In the genomic region with DNA sequence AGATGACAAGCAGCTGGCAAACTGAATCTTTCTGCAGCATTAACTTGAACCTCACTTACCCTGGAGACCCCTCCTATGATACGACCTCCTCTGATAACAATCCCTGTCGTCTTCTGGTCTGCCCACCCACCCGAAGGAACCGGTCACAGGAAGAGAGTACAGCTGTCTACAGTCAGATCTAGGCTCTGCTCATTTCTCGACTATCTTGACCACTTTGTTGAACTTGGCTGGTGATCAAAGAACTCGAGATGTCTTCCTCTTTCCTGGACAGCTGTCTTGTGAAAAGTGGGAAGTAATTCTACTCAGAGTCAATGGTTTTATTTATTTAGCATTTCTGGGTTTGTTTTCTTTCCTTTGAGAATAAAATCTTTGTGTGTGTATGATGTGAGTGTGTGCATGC, we compare ENCODE assay signal across 26 mouse cellular contexts. TPM values are rescaled to one million over a fixed set of nuclear protein-coding genes. Genes with fewer than 3 reads are reported as not detected.
DNase-seq lines count a peak whose midpoint lies in the region; ATAC-seq and TF ChIP-seq lines count a peak whose summit lies in the region.
"Had no signal": no experiment of that assay in that cellular context is flagged by ENCODE, and none has a peak within 500 bp of the region (broad histone marks: within the 10 kb centered on the region; RNA-seq: fewer than 3 reads in every experiment).

No protein-coding gene starts in this region.

- H3K4me1 ChIP-seq in heart, embryonic 10.5 days, result no peaks in the 10 kb centered on the region
- no peaks in the 10 kb centered on the region for H3K4me1 ChIP-seq in lung, adult 2 months (ENCODE audit: control insufficient read depth, insufficient read depth, low read length)
- peaks cover 6% of the 10 kb centered on the region; the same call in 1 of the 2 replicates for H3K4me1 ChIP-seq in hindbrain, embryonic 12.5 days
- H3K4me1 ChIP-seq: kidney, embryonic 15.5 days; liver, embryonic 12.5 days had no signal

- no peak for ATAC-seq in erythroid progenitor cell, adult 5-6 weeks (replicated peaks; ENCODE audit: low FRiP score, poor library complexity, severe bottlenecking)
- no peak for ATAC-seq in hindbrain, embryonic 12.5 days (ENCODE audit: low FRiP score)
- ATAC-seq: activated CD4-positive, CD25-positive, alpha-beta regulatory T cell, adult 4 months; forebrain, embryonic 13.5 days; intestine, embryonic 16.5 days; liver, embryonic 12.5 days had no signal

- no peaks in the 10 kb centered on the region for H3K27me3 ChIP-seq in heart, embryonic 10.5 days (ENCODE audit: insufficient read depth, poor library complexity, severe bottlenecking)
- no peaks in the 10 kb centered on the region for H3K27me3 ChIP-seq in hindbrain, embryonic 12.5 days
- H3K27me3 ChIP-seq: forebrain, embryonic 13.5 days; kidney, embryonic 15.5 days; lung, embryonic 15.5 days had no signal

- DNase-seq in heart, embryonic 10.5 days (ENCODE audit: low spot score), result peak; percentile 67
- no peak for DNase-seq in heart, postnatal 36 days
- peak; percentile 42 for DNase-seq in lung, postnatal 10 days
- no peak for DNase-seq in lung, adult 2 months
- DNase-seq in large intestine, adult 2 months (ENCODE audit: low read depth, low spot score), result peak; percentile 24
- DNase-seq: adrenal gland, postnatal 14 days; cerebellum, adult 11-12 months; cerebellum, postnatal 25 days; gastrocnemius, postnatal 10 days; heart, adult 2 months; layer of hippocampus, adult 9-11 months; thymus, adult 2 months had no signal

- H3K4me2 ChIP-seq in hindbrain, embryonic 12.5 days (replicated peaks), result no peak overlapping the region
- H3K4me2 ChIP-seq: forebrain, embryonic 13.5 days; hindbrain, embryonic 13.5 days; kidney, embryonic 15.5 days; liver, embryonic 12.5 days; lung, embryonic 15.5 days had no signal

- 52% methylated on average over 6 of the region's 6 CpGs for WGBS in heart, embryonic 10.5 days
- 7% methylated on average over 6 of the region's 6 CpGs for WGBS in lung, adult 2 months
- WGBS in large intestine, adult 2 months, result 10% methylated on average over 6 of the region's 6 CpGs
- WGBS in hindbrain, embryonic 12.5 days, result 70% methylated on average over 6 of the region's 6 CpGs

- no peaks in the 10 kb centered on the region for H3K9me3 ChIP-seq in heart, embryonic 10.5 days
- no peaks in the 10 kb centered on the region for H3K9me3 ChIP-seq in hindbrain, embryonic 12.5 days (replicated peaks)
- H3K9me3 ChIP-seq: forebrain, embryonic 13.5 days; hindbrain, embryonic 13.5 days; kidney, embryonic 15.5 days; limb, embryonic 10.5 days; lung, embryonic 15.5 days had no signal

- no peak overlapping the region for H3K4me3 ChIP-seq in heart, embryonic 10.5 days
- no peak overlapping the region for H3K4me3 ChIP-seq in lung, adult 2 months (replicated peaks; ENCODE audit: extremely low read depth, low read depth, low read length)
- H3K4me3 ChIP-seq in hindbrain, embryonic 12.5 days, result no peak overlapping the region
- H3K4me3 ChIP-seq: forebrain, embryonic 13.5 days; heart, adult 2 months; hindbrain, embryonic 13.5 days; kidney, embryonic 15.5 days; left cerebral cortex, adult 2 months; limb, embryonic 10.5 days; liver, embryonic 12.5 days; lung, embryonic 15.5 days had no signal

- no peak overlapping the region for H3K9ac ChIP-seq in hindbrain, embryonic 12.5 days
- H3K9ac ChIP-seq: forebrain, embryonic 13.5 days; hindbrain, embryonic 13.5 days; kidney, embryonic 15.5 days; liver, embryonic 12.5 days; lung, embryonic 15.5 days had no signal

- no peak overlapping the region for H3K27ac ChIP-seq in heart, embryonic 10.5 days
- H3K27ac ChIP-seq in hindbrain, embryonic 12.5 days, result no peak overlapping the region
- H3K27ac ChIP-seq: forebrain, embryonic 13.5 days; heart, adult 2 months; hindbrain, embryonic 13.5 days; kidney, embryonic 15.5 days; left cerebral cortex, adult 2 months; limb, embryonic 10.5 days; liver, embryonic 12.5 days; lung, embryonic 15.5 days had no signal

- TF ChIP-seq CTCF in lung, adult 2 months (IDR thresholded peaks at IDR 0.05; ENCODE audit: insufficient read depth, low read length), result no peak

- no peaks in the 10 kb centered on the region for H3K36me3 ChIP-seq in heart, embryonic 10.5 days
- H3K36me3 ChIP-seq in hindbrain, embryonic 12.5 days, result no peaks in the 10 kb centered on the region
- H3K36me3 ChIP-seq: hindbrain, embryonic 13.5 days; kidney, embryonic 15.5 days; limb, embryonic 10.5 days; liver, embryonic 12.5 days; lung, embryonic 15.5 days had no signal

- TF ChIP-seq POLR2A in lung, adult 2 months (IDR thresholded peaks at IDR 0.05; ENCODE audit: borderline replicate concordance, extremely low read depth, low read depth, low read length), result no peak

- intact Hi-C loops in heart, postnatal 36 days (cut with DNase I), result no loop called here

RNA-seq across cellular contexts. Expression of a gene that starts 4.6 kb away (rescaled TPM):
- 0.09 TPM in 1 of 2 replicates, not detected in the other for polyA plus RNA-seq in heart, embryonic 10.5 days (2016; fragmentation: Nextera tagmentation; extraction: Ambion mirVana)
- not detected for total RNA-seq in heart, postnatal 36 days (2021)
- not detected in 2 replicates for polyA plus RNA-seq in lung, adult 2 months (2012; rRNA removed)
- polyA plus RNA-seq in large intestine, adult 2 months (2012; rRNA removed), result 0.14 TPM in 1 of 2 replicates, not detected in the other
- total RNA-seq in erythroid progenitor cell, adult 5-6 weeks (2015; ENCODE audit: low replicate concordance), result not detected in 2 replicates
- not detected in 2 replicates for total RNA-seq in erythroid progenitor cell, adult 5-6 weeks (2017; ENCODE audit: low replicate concordance)
- not detected in 2 replicates for polyA plus RNA-seq in hindbrain, embryonic 12.5 days (2016; fragmentation: Nextera tagmentation; extraction: Ambion mirVana)
- total RNA-seq: adrenal gland, postnatal 14 days; gastrocnemius, postnatal 10 days; heart, adult 2 months; left cerebral cortex, adult 2 months; midbrain, postnatal 0 days had no signal
- polyA plus RNA-seq: forebrain, embryonic 13.5 days; frontal cortex, adult 2 months; hindbrain, embryonic 13.5 days; intestine, embryonic 16.5 days; kidney, embryonic 15.5 days; limb, embryonic 10.5 days; liver, embryonic 12.5 days; lung, embryonic 15.5 days; midbrain, postnatal 0 days; stomach, embryonic 16.5 days had no signal

RNA-seq across cellular contexts. Expression of a gene that starts 29.6 kb away (rescaled TPM):
- polyA plus RNA-seq in heart, embryonic 10.5 days (2016; fragmentation: Nextera tagmentation; extraction: Ambion mirVana), result 0.06 TPM in 1 of 2 replicates, not detected in the other
- total RNA-seq in heart, postnatal 36 days (2021), result not detected
- not detected in 2 replicates for polyA plus RNA-seq in lung, adult 2 months (2012; rRNA removed)
- not detected in 2 replicates for polyA plus RNA-seq in large intestine, adult 2 months (2012; rRNA removed)
- total RNA-seq in erythroid progenitor cell, adult 5-6 weeks (2015; ENCODE audit: low replicate concordance), result not detected in 2 replicates
- not detected in 2 replicates for total RNA-seq in erythroid progenitor cell, adult 5-6 weeks (2017; ENCODE audit: low replicate concordance)
- polyA plus RNA-seq in hindbrain, embryonic 12.5 days (2016; fragmentation: Nextera tagmentation; extraction: Ambion mirVana), result 1.8 and 2.6 TPM in 2 replicates
- total RNA-seq: gastrocnemius, postnatal 10 days; heart, adult 2 months had no signal
- polyA plus RNA-seq: heart, adult 2 months; liver, embryonic 12.5 days had no signal

Comparison
In these comparisons a context has a peak if more than half of its experiments do, and no peak if none do; other contexts are left out.
1. DNase-seq: peak in heart, embryonic 10.5 days (single experiment), lung, postnatal 10 days (single experiment) and large intestine, adult 2 months (single experiment); none in heart, postnatal 36 days (0 of 2) and lung, adult 2 months (single experiment).